In the genomic region with DNA sequence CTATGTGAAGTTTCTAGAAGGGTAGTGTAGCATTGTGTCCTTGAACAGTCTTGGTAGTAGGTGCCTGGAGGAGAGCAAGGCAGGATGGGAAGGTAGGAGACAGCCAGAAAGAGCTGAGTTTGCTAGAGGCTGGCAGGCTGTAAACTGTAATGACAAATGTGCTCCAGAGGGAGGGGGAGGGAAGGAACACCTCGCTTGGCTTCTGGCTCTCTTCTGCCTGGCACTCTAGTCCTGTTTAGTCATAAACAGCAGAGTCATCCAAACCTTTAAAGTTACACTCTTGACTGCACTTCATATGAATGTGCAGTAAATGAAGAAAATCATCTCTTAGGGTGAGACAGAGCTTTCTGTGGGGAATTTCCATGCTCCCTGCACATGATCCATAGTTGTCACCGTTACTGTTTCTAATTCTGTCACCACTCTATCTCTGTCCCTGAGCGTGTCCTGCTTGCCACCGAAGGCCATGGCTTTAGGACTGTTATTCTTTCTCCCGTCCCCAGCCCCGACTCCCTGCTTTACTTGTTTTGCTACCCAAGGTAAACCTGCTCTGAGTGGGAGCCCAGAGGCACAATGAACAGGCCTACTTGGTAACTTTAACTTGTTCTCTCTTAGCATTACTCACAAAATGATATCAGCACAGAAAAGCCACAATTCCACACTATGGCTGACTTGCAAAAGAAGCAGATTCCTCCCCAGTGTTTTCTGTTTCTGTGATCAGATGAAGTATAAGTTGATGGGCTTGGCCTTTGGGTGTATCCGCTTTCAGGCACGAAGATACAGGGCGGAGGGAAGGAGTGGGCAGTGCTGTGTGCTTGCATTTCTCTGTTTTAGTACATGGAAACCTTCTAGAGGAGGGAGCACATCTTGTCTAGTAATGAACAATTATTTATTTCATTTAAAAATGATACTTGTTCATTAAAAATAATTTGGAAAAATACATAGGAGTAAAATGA, we compare ENCODE assay signal across 9 mouse cellular contexts.
DNase-seq lines count a peak whose midpoint lies in the region; ATAC-seq and TF ChIP-seq lines count a peak whose summit lies in the region.
"Had no signal": no experiment of that assay in that cellular context is flagged by ENCODE, and none has a peak within 500 bp of the region (broad histone marks: within the 10 kb centered on the region; RNA-seq: fewer than 3 reads in every experiment).

No protein-coding gene starts in this region.

- TF ChIP-seq CTCF in stomach, postnatal 0 days (IDR thresholded peaks at IDR 0.05; ENCODE audit: low read depth), result no peak

- 25% methylated on average over 9 of the region's 9 CpGs for WGBS in heart, embryonic 11.5 days (ENCODE audit: insufficient replicate concordance)
- WGBS in stomach, postnatal 0 days, result 48% methylated on average over 9 of the region's 9 CpGs
- 70% methylated on average over 9 of the region's 9 CpGs for WGBS in hindbrain, embryonic 13.5 days

- no peak for DNase-seq in frontal cortex, postnatal 25 days (ENCODE audit: low spot score in 2 of 2)
- peak; percentile 15 for DNase-seq in CD4-positive, CD25-positive, alpha-beta regulatory T cell, adult 2 months (ENCODE audit: low read depth, low spot score)
- peak; percentile 39 to 51 for DNase-seq in cerebellum, postnatal 10 days
- DNase-seq in kidney, postnatal 14 days, result peak; percentile 78
- DNase-seq in stomach, postnatal 0 days (ENCODE audit: low spot score), result no peak

- H3K4me2 ChIP-seq in heart, embryonic 11.5 days, result no peak overlapping the region; the same call in 1 of the 2 replicates
- H3K4me2 ChIP-seq in stomach, postnatal 0 days (replicated peaks; ENCODE audit: low read depth), result no peak overlapping the region
- no peak overlapping the region for H3K4me2 ChIP-seq in hindbrain, embryonic 13.5 days
- H3K4me2 ChIP-seq: embryonic facial prominence, embryonic 13.5 days had no signal

- H3K4me3 ChIP-seq in heart, embryonic 11.5 days (ENCODE audit: low read depth, low read length), result no peak overlapping the region
- H3K4me3 ChIP-seq in stomach, postnatal 0 days (ENCODE audit: low read depth, low read length), result no peak overlapping the region
- no peak overlapping the region for H3K4me3 ChIP-seq in hindbrain, embryonic 13.5 days
- H3K4me3 ChIP-seq: embryonic facial prominence, embryonic 13.5 days had no signal

- H3K36me3 ChIP-seq in heart, embryonic 11.5 days (ENCODE audit: control insufficient read depth, insufficient read depth, low read length), result no peaks in the 10 kb centered on the region
- H3K36me3 ChIP-seq in stomach, postnatal 0 days (ENCODE audit: control insufficient read depth, insufficient read depth, low read length), result no peaks in the 10 kb centered on the region
- H3K36me3 ChIP-seq in hindbrain, embryonic 13.5 days, result no peaks in the 10 kb centered on the region
- H3K36me3 ChIP-seq: embryonic facial prominence, embryonic 13.5 days had no signal

- H3K9ac ChIP-seq in heart, embryonic 11.5 days (ENCODE audit: low read depth, low read length), result peak overlapping the region; percentile 43; the same call in 1 of the 2 replicates
- no peak overlapping the region for H3K9ac ChIP-seq in stomach, postnatal 0 days (ENCODE audit: low read length)
- H3K9ac ChIP-seq in hindbrain, embryonic 13.5 days, result no peak overlapping the region
- H3K9ac ChIP-seq: embryonic facial prominence, embryonic 13.5 days had no signal

- H3K27ac ChIP-seq in heart, embryonic 11.5 days (ENCODE audit: low read depth, low read length), result peak overlapping the region; percentile 86
- 0 out of 2 replicates have a peak overlapping the region, but pooled peaks have one; percentile 24 for H3K27ac ChIP-seq in stomach, postnatal 0 days (replicated peaks)
- no peak overlapping the region for H3K27ac ChIP-seq in hindbrain, embryonic 13.5 days
- H3K27ac ChIP-seq: embryonic facial prominence, embryonic 13.5 days had no signal

- ATAC-seq in frontal cortex, adult (ENCODE audit: low TSS enrichment), result peak; percentile 98
- ATAC-seq in heart, embryonic 11.5 days (replicated peaks; ENCODE audit: insufficient number of reproducible peaks, low FRiP score, low TSS enrichment), result peak; percentile 49; the same call in 1 of the 2 replicates
- ATAC-seq in stomach, postnatal 0 days (ENCODE audit: low FRiP score, low TSS enrichment), result peak; percentile 45; the same call in 1 of the 2 replicates
- no peak for ATAC-seq in hindbrain, embryonic 13.5 days (ENCODE audit: low FRiP score)

- TF ChIP-seq EP300 in stomach, postnatal 0 days (optimal IDR thresholded peaks at IDR 0.05), result no peak

- H3K9me3 ChIP-seq in heart, embryonic 11.5 days (replicated peaks; ENCODE audit: control insufficient read depth, low read length), result no peaks in the 10 kb centered on the region
- H3K9me3 ChIP-seq in stomach, postnatal 0 days (ENCODE audit: control insufficient read depth, low read length), result no peaks in the 10 kb centered on the region
- H3K9me3 ChIP-seq in hindbrain, embryonic 13.5 days, result no peaks in the 10 kb centered on the region
- H3K9me3 ChIP-seq: embryonic facial prominence, embryonic 13.5 days had no signal

- H3K27me3 ChIP-seq in heart, embryonic 11.5 days (ENCODE audit: control insufficient read depth, insufficient read depth, low read length), result no peaks in the 10 kb centered on the region
- H3K27me3 ChIP-seq in stomach, postnatal 0 days (ENCODE audit: control insufficient read depth, insufficient read depth, low read length), result no peaks in the 10 kb centered on the region
- no peaks in the 10 kb centered on the region for H3K27me3 ChIP-seq in hindbrain, embryonic 13.5 days
- H3K27me3 ChIP-seq: embryonic facial prominence, embryonic 13.5 days had no signal

- peaks cover 13% of the 10 kb centered on the region for H3K4me1 ChIP-seq in heart, embryonic 11.5 days (ENCODE audit: control insufficient read depth, insufficient read depth, low read length)
- H3K4me1 ChIP-seq in stomach, postnatal 0 days (replicated peaks; ENCODE audit: control insufficient read depth, insufficient read depth), result no peaks in the 10 kb centered on the region
- no peaks in the 10 kb centered on the region for H3K4me1 ChIP-seq in hindbrain, embryonic 13.5 days (replicated peaks)

Comparison
In these comparisons a context has a peak if more than half of its experiments do, and no peak if none do; other contexts are left out.
1. DNase-seq: peak in CD4-positive, CD25-positive, alpha-beta regulatory T cell, adult 2 months (single experiment), cerebellum, postnatal 10 days (2 of 2) and kidney, postnatal 14 days (single experiment); none in frontal cortex, postnatal 25 days (0 of 2) and stomach, postnatal 0 days (single experiment).